ENCODE assay signal across 12 mouse cellular contexts in the genomic region with DNA sequence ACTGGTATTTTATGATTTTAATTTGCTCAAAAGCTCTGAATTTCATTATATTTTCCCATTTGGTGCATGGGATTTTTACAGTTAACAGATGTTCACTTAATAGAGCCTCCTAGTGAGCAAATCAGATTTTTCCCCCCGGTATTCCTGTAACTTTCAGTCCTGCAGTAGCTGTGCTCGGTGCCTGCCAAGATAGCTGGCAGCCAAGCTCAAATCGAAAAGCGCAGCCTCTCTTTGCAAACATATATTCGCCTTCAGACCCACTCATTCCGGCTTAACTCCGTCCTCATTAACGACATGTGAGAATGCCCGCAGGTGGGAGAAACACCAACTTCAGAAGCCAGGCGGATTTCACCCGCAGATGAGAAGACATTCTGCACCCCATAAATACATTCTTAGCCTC.
DNase-seq lines count a peak whose midpoint lies in the region; ATAC-seq and TF ChIP-seq lines count a peak whose summit lies in the region.
"Had no signal": no experiment of that assay in that cellular context is flagged by ENCODE, and none has a peak within 500 bp of the region (broad histone marks: within the 10 kb centered on the region; RNA-seq: fewer than 3 reads in every experiment).

No protein-coding gene starts in this region.

- no peak for DNase-seq in hindbrain, embryonic 11.5 days (ENCODE audit: low spot score)
- DNase-seq in layer of hippocampus, adult 2 months (ENCODE audit: low spot score in 2 of 2), result peak; percentile 24 to 53
- no peak for DNase-seq in spleen, adult 18-20 months
- no peak for DNase-seq in adrenal gland, postnatal 14 days
- DNase-seq in heart, adult 11 months, result no peak
- DNase-seq: heart, postnatal 4 days; kidney, postnatal 36 days; thymus, postnatal 14 days had no signal

- no peak overlapping the region for H3K4me3 ChIP-seq in hindbrain, embryonic 12.5 days
- H3K4me3 ChIP-seq in hindbrain, embryonic 11.5 days (ENCODE audit: low read depth, low read length), result no peak overlapping the region
- peak overlapping the region; percentile 16 for H3K4me3 ChIP-seq in embryonic facial prominence, embryonic 15.5 days (replicated peaks)
- H3K4me3 ChIP-seq in layer of hippocampus, adult 2 months, result no peak overlapping the region; the same call in 1 of the 2 replicates
- H3K4me3 ChIP-seq in midbrain, embryonic 13.5 days (replicated peaks), result no peak overlapping the region

- TF ChIP-seq CTCF in layer of hippocampus, adult 2 months (conservative IDR thresholded peaks at IDR 0.05), result no peak

- H3K9ac ChIP-seq in hindbrain, embryonic 12.5 days, result no peak overlapping the region
- H3K9ac ChIP-seq in hindbrain, embryonic 11.5 days (ENCODE audit: low read depth, low read length), result no peak overlapping the region
- no peak overlapping the region for H3K9ac ChIP-seq in embryonic facial prominence, embryonic 15.5 days
- H3K9ac ChIP-seq in midbrain, embryonic 13.5 days (replicated peaks), result 0 out of 2 replicates have a peak overlapping the region, but pooled peaks have one; percentile 15

- no peaks in the 10 kb centered on the region for H3K36me3 ChIP-seq in hindbrain, embryonic 12.5 days
- H3K36me3 ChIP-seq in hindbrain, embryonic 11.5 days (ENCODE audit: control insufficient read depth, insufficient read depth, low read length), result no peaks in the 10 kb centered on the region
- no peaks in the 10 kb centered on the region for H3K36me3 ChIP-seq in embryonic facial prominence, embryonic 15.5 days
- no peaks in the 10 kb centered on the region for H3K36me3 ChIP-seq in midbrain, embryonic 13.5 days

- H3K27ac ChIP-seq in hindbrain, embryonic 12.5 days, result peak overlapping the region; percentile 57; the same call in 1 of the 2 replicates
- H3K27ac ChIP-seq in hindbrain, embryonic 11.5 days (ENCODE audit: low read depth, low read length), result no peak overlapping the region
- 0 out of 2 replicates have a peak overlapping the region, but pooled peaks have one; percentile 44 for H3K27ac ChIP-seq in embryonic facial prominence, embryonic 15.5 days (replicated peaks)
- H3K27ac ChIP-seq in layer of hippocampus, adult 2 months, result peak overlapping the region; percentile 69
- H3K27ac ChIP-seq in midbrain, embryonic 13.5 days, result peak overlapping the region; percentile 57

- 67% methylated on average over 11 of the region's 11 CpGs for WGBS in hindbrain, embryonic 12.5 days
- 78% methylated on average over 11 of the region's 11 CpGs for WGBS in hindbrain, embryonic 11.5 days
- WGBS in embryonic facial prominence, embryonic 15.5 days, result 19% methylated on average over 11 of the region's 11 CpGs
- 63% methylated on average over 11 of the region's 11 CpGs for WGBS in midbrain, embryonic 13.5 days

- no peaks in the 10 kb centered on the region for H3K27me3 ChIP-seq in hindbrain, embryonic 12.5 days
- no peaks in the 10 kb centered on the region for H3K27me3 ChIP-seq in hindbrain, embryonic 11.5 days (ENCODE audit: control insufficient read depth, insufficient read depth, low read length)
- no peaks in the 10 kb centered on the region for H3K27me3 ChIP-seq in embryonic facial prominence, embryonic 15.5 days
- H3K27me3 ChIP-seq in midbrain, embryonic 13.5 days, result no peaks in the 10 kb centered on the region
- H3K27me3 ChIP-seq: CH12.LX had no signal

- ATAC-seq in hindbrain, embryonic 12.5 days (ENCODE audit: low FRiP score), result no peak
- ATAC-seq in hindbrain, embryonic 11.5 days (ENCODE audit: low FRiP score), result no peak
- ATAC-seq in embryonic facial prominence, embryonic 15.5 days (ENCODE audit: insufficient number of reproducible peaks, low FRiP score, low TSS enrichment, low read depth), result no peak
- no peak for ATAC-seq in midbrain, embryonic 13.5 days

- H3K9me3 ChIP-seq in hindbrain, embryonic 12.5 days (replicated peaks), result no peaks in the 10 kb centered on the region
- H3K9me3 ChIP-seq in hindbrain, embryonic 11.5 days (ENCODE audit: control insufficient read depth, low read length), result no peaks in the 10 kb centered on the region
- H3K9me3 ChIP-seq in embryonic facial prominence, embryonic 15.5 days (replicated peaks), result no peaks in the 10 kb centered on the region
- no peaks in the 10 kb centered on the region for H3K9me3 ChIP-seq in midbrain, embryonic 13.5 days

- peaks cover 19% of the 10 kb centered on the region for H3K4me1 ChIP-seq in hindbrain, embryonic 12.5 days
- no peaks in the 10 kb centered on the region for H3K4me1 ChIP-seq in hindbrain, embryonic 11.5 days (replicated peaks; ENCODE audit: control insufficient read depth, insufficient read depth, low read length)
- H3K4me1 ChIP-seq in embryonic facial prominence, embryonic 15.5 days, result 0 out of 2 replicates have a peak, but pooled peaks cover 4% of the 10 kb centered on the region
- H3K4me1 ChIP-seq in midbrain, embryonic 13.5 days (replicated peaks), result peaks cover 27% of the 10 kb centered on the region

- no peak overlapping the region for H3K4me2 ChIP-seq in hindbrain, embryonic 12.5 days (replicated peaks)
- no peak overlapping the region for H3K4me2 ChIP-seq in hindbrain, embryonic 11.5 days (replicated peaks; ENCODE audit: low read depth, low read length)
- peak overlapping the region; percentile 39 for H3K4me2 ChIP-seq in embryonic facial prominence, embryonic 15.5 days (replicated peaks)
- H3K4me2 ChIP-seq in midbrain, embryonic 13.5 days (replicated peaks), result no peak overlapping the region

Comparison
In these comparisons a context has a peak if more than half of its experiments do, and no peak if none do; other contexts are left out.
1. DNase-seq: peak in layer of hippocampus, adult 2 months (2 of 2); none in hindbrain, embryonic 11.5 days (single experiment), spleen, adult 18-20 months (0 of 2), adrenal gland, postnatal 14 days (single experiment) and heart, adult 11 months (single experiment).